Mouse (Mus musculus) bone marrow macrophage, adult 2 months (primary cell): ENCODE results near the gene Grin2a.

Experiments used
- CTCF ChIP-seq: IDR thresholded peaks from 2 replicates; pipeline ENCODE4 v1.5.1; 2012; ENCODE audit warnings: low read depth, mild to moderate bottlenecking, low read length, moderate library complexity
- POLR2A ChIP-seq: IDR thresholded peaks from 2 replicates; pipeline ENCODE4 v1.6.1; 2012; ENCODE audit warnings: mild to moderate bottlenecking, low read depth, low read length, borderline replicate concordance

GRCm38 (mm10) chr16:9978173-9978572 is 17.2 kb downstream of the Grin2a start:
- TF ChIP-seq CTCF (no peak), POLR2A (no peak)
